Mouse (Mus musculus): ENCODE measurements at regions not wholly inside any gene's neighbourhood (a gene's known extent, or its start where the extent isn't known, plus 50 kb on each side); places are given as distances from the start of the nearest gene placed in this dataset.
A peak's percentile ranks its signal among the peaks of the same experiment; 100 is the strongest.
"Not testable (repeated sequence)": the region's sequence is repeated elsewhere in the genome, so short reads cannot be mapped to it uniquely, and the experiment has no call there.

GRCm38 (mm10) chr2:181930037-181930436 lies 60.9 kb upstream of the Gm14496 start:
- ATAC-seq (replicated peaks; ENCODE audit: poor library complexity), result 0 out of 2 replicates have a peak, but pooled peaks have one; percentile 9

GRCm38 (mm10) chr2:181930538-181930937 lies 60.4 kb upstream of the Gm14496 start:
- ATAC-seq (replicated peaks; ENCODE audit: poor library complexity), result not testable (repeated sequence)

- peak; percentile 68 for ATAC-seq (replicated peaks; ENCODE audit: poor library complexity)
Observed at GRCm38 (mm10) chr2:181931077-181931815, 59.7 kb upstream of the Gm14496 start.

- ATAC-seq (replicated peaks; ENCODE audit: poor library complexity), result peak; percentile 54
Observed at GRCm38 (mm10) chr2:181931918-181932605, 58.9 kb upstream of the Gm14496 start.

All from megakaryocyte progenitor cell, adult 5-6 weeks (primary cell).